In the genomic region with DNA sequence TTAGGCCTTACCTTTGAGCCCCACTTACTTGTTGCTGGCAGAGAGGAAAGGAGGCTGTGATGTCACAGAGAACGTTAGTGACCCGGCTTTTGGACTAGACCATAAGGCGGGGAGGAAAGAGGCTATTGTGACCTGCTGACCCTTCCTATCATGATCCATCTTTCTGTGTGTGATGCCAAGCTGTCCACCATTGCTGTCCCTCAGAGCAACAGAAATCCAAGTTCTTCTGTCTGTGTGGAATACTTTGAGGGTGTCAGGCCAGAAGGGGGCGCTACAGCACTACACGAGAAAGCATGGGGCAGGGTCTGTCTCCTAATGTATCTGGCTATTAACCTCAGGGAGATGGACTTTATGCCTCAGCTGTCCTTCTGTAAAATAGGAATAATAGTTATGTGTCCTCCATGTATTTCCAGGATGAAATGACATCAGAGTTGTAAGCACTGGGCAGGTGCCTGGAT, we compare ENCODE assay signal across 8 mouse cellular contexts. TPM values are rescaled to one million over a fixed set of nuclear protein-coding genes. Genes with fewer than 3 reads are reported as not detected.
A peak's percentile ranks its signal among the peaks of the same experiment; 100 is the strongest.
DNase-seq lines count a peak whose midpoint lies in the region; ATAC-seq and TF ChIP-seq lines count a peak whose summit lies in the region.

Gene Tex48 (minus strand): TSS at position 51 of the 458 bp plus-strand sequence.

- H3K4me1 ChIP-seq in hindbrain, embryonic 11.5 days (replicated peaks; ENCODE audit: control insufficient read depth, insufficient read depth, low read length) = no peaks in the 10 kb centered on the region
- no peaks in the 10 kb centered on the region for H3K4me1 ChIP-seq in hindbrain, embryonic 16.5 days (ENCODE audit: control insufficient read depth, insufficient read depth, low read depth, low read length)
- H3K4me1 ChIP-seq in ES-Bruce4 (ENCODE audit: control insufficient read depth, insufficient read depth, low read length) = no peaks in the 10 kb centered on the region
- no peaks in the 10 kb centered on the region for H3K4me1 ChIP-seq in embryonic fibroblast, embryonic 13.5 days (ENCODE audit: control insufficient read depth, insufficient read depth, low read length)
- H3K4me1 ChIP-seq in stomach, postnatal 0 days (replicated peaks; ENCODE audit: control insufficient read depth, insufficient read depth) = no peaks in the 10 kb centered on the region

- 60% methylated on average over 5 of the region's 5 CpGs for WGBS in hindbrain, embryonic 11.5 days
- 62% methylated on average over 5 of the region's 5 CpGs for WGBS in hindbrain, embryonic 16.5 days
- 48% methylated on average over 5 of the region's 5 CpGs for WGBS in stomach, postnatal 0 days

- TF ChIP-seq CTCF in ES-Bruce4 (IDR thresholded peaks at IDR 0.05; ENCODE audit: low read depth, low read length) = peak; percentile 55
- peak; percentile 48; the same call in 1 of the 2 replicates for TF ChIP-seq CTCF in embryonic fibroblast, embryonic 13.5 days (IDR thresholded peaks at IDR 0.05; ENCODE audit: borderline replicate concordance, insufficient read depth, low read length)
- TF ChIP-seq CTCF in stomach, postnatal 0 days (IDR thresholded peaks at IDR 0.05; ENCODE audit: low read depth) = peak; percentile 63

- H3K27me3 ChIP-seq in hindbrain, embryonic 11.5 days (ENCODE audit: control insufficient read depth, insufficient read depth, low read length) = no peaks in the 10 kb centered on the region
- H3K27me3 ChIP-seq in hindbrain, embryonic 16.5 days (replicated peaks; ENCODE audit: control insufficient read depth, insufficient read depth, low read length) = no peaks in the 10 kb centered on the region
- H3K27me3 ChIP-seq in ES-Bruce4 (ENCODE audit: control insufficient read depth, insufficient read depth, low read length, poor library complexity, severe bottlenecking) = no peaks in the 10 kb centered on the region; the same call in 1 of the 2 replicates
- H3K27me3 ChIP-seq in stomach, postnatal 0 days (ENCODE audit: control insufficient read depth, insufficient read depth, low read length) = no peaks in the 10 kb centered on the region

- peak; percentile 60 for DNase-seq in hindbrain, embryonic 11.5 days (ENCODE audit: low spot score)
- DNase-seq in 3T3-L1 (ENCODE audit: low read depth, low spot score) = peak; percentile 65
- DNase-seq in stomach, postnatal 0 days (ENCODE audit: low spot score) = no peak
- DNase-seq in frontal cortex, postnatal 10 days (ENCODE audit: low spot score in 2 of 2) = no peak
- no peak for DNase-seq in c-Kit-positive CD71-positive TER-119-positive erythroid progenitor cells, embryonic 14.5 days (ENCODE audit: low spot score)

- TF ChIP-seq POLR2A in ES-Bruce4 (IDR thresholded peaks at IDR 0.05; ENCODE audit: insufficient read depth, low read length) = no peak
- no peak for TF ChIP-seq POLR2A in embryonic fibroblast, embryonic 13.5 days (IDR thresholded peaks at IDR 0.05; ENCODE audit: low read depth, low read length)

- H3K9ac ChIP-seq in hindbrain, embryonic 11.5 days (ENCODE audit: low read depth, low read length) = no peak within 1 kb of the TSS
- no peak within 1 kb of the TSS for H3K9ac ChIP-seq in hindbrain, embryonic 16.5 days (ENCODE audit: low read depth, low read length)
- H3K9ac ChIP-seq in ES-Bruce4 (ENCODE audit: low read depth, poor library complexity, severe bottlenecking) = no peak within 1 kb of the TSS
- H3K9ac ChIP-seq in stomach, postnatal 0 days (ENCODE audit: low read length) = no peak within 1 kb of the TSS

- no peak within 1 kb of the TSS for H3K27ac ChIP-seq in hindbrain, embryonic 11.5 days (ENCODE audit: low read depth, low read length)
- H3K27ac ChIP-seq in hindbrain, embryonic 16.5 days (ENCODE audit: low read depth, low read length) = no peak within 1 kb of the TSS
- H3K27ac ChIP-seq in ES-Bruce4 (ENCODE audit: insufficient read depth, low read length) = no peak within 1 kb of the TSS
- H3K27ac ChIP-seq in embryonic fibroblast, embryonic 13.5 days (ENCODE audit: insufficient read depth, low read length) = no peak within 1 kb of the TSS
- H3K27ac ChIP-seq in stomach, postnatal 0 days (replicated peaks) = no peak within 1 kb of the TSS

- H3K4me3 ChIP-seq in hindbrain, embryonic 11.5 days (ENCODE audit: low read depth, low read length) = no peak within 1 kb of the TSS
- H3K4me3 ChIP-seq in hindbrain, embryonic 16.5 days (ENCODE audit: low read length) = no peak within 1 kb of the TSS
- H3K4me3 ChIP-seq in ES-Bruce4 (ENCODE audit: low read depth, low read length) = no peak within 1 kb of the TSS
- H3K4me3 ChIP-seq in embryonic fibroblast, embryonic 13.5 days (ENCODE audit: insufficient read depth, low read length) = no peak within 1 kb of the TSS
- no peak within 1 kb of the TSS for H3K4me3 ChIP-seq in stomach, postnatal 0 days (ENCODE audit: low read depth, low read length)

- H3K9me3 ChIP-seq in hindbrain, embryonic 11.5 days (ENCODE audit: control insufficient read depth, low read length) = no peaks in the 10 kb centered on the region
- no peaks in the 10 kb centered on the region for H3K9me3 ChIP-seq in hindbrain, embryonic 16.5 days (ENCODE audit: control insufficient read depth, low read length)
- no peaks in the 10 kb centered on the region for H3K9me3 ChIP-seq in ES-Bruce4 (replicated peaks; ENCODE audit: control insufficient read depth, insufficient read depth, low read length, poor library complexity, severe bottlenecking)
- no peaks in the 10 kb centered on the region for H3K9me3 ChIP-seq in stomach, postnatal 0 days (ENCODE audit: control insufficient read depth, low read length)

- no peak within 1 kb of the TSS for H3K4me2 ChIP-seq in hindbrain, embryonic 11.5 days (replicated peaks; ENCODE audit: low read depth, low read length)
- no peak within 1 kb of the TSS for H3K4me2 ChIP-seq in hindbrain, embryonic 16.5 days (ENCODE audit: low read length)
- H3K4me2 ChIP-seq in stomach, postnatal 0 days (replicated peaks; ENCODE audit: low read depth) = no peak within 1 kb of the TSS

- H3K36me3 ChIP-seq in hindbrain, embryonic 11.5 days (ENCODE audit: control insufficient read depth, insufficient read depth, low read length) = no peaks in the 10 kb centered on the region
- H3K36me3 ChIP-seq in hindbrain, embryonic 16.5 days (ENCODE audit: control insufficient read depth, insufficient read depth, low read length) = no peaks in the 10 kb centered on the region
- H3K36me3 ChIP-seq in ES-Bruce4 (ENCODE audit: control insufficient read depth, insufficient read depth, low read length, poor library complexity, severe bottlenecking) = no peaks in the 10 kb centered on the region
- H3K36me3 ChIP-seq in stomach, postnatal 0 days (ENCODE audit: control insufficient read depth, insufficient read depth, low read length) = no peaks in the 10 kb centered on the region

- TF ChIP-seq EP300 in ES-Bruce4 (IDR thresholded peaks at IDR 0.05; ENCODE audit: insufficient read depth, low read depth, low read length) = no peak
- no peak for TF ChIP-seq EP300 in stomach, postnatal 0 days (optimal IDR thresholded peaks at IDR 0.05)

- no peak; the same call in 1 of the 2 replicates for ATAC-seq in hindbrain, embryonic 11.5 days (ENCODE audit: low FRiP score)
- no peak for ATAC-seq in hindbrain, embryonic 16.5 days
- ATAC-seq in stomach, postnatal 0 days (ENCODE audit: low FRiP score, low TSS enrichment) = no peak

RNA-seq across cellular contexts. Expression of gene Tex48, which starts in this region (rescaled TPM):
- polyA plus RNA-seq in hindbrain, embryonic 11.5 days (2014; fragmentation: Nextera tagmentation; extraction: Ambion mirVana) = not detected in 2 replicates
- not detected in 2 replicates for polyA plus RNA-seq in hindbrain, embryonic 16.5 days (2015; fragmentation: Nextera tagmentation; extraction: Ambion mirVana)
- polyA plus RNA-seq in ES-Bruce4 (2011; ENCODE audit: insufficient read depth, insufficient read length, low read depth, missing spikeins) = not detected in 2 replicates
- not detected in 2 replicates for polyA plus RNA-seq in embryonic fibroblast, embryonic 13.5 days (2011; ENCODE audit: insufficient read length, low read depth, missing spikeins)
- not detected in 2 replicates for polyA plus RNA-seq in stomach, postnatal 0 days (2015; fragmentation: Nextera tagmentation; extraction: Ambion mirVana)

Comparison
In these comparisons a context has a peak if more than half of its experiments do, and no peak if none do; other contexts are left out.
1. Peak in DNase-seq in hindbrain, embryonic 11.5 days; RNA of the gene not detected or under 1 TPM.